Mouse (Mus musculus): ENCODE data around the gene Rnf183.

DNA sequence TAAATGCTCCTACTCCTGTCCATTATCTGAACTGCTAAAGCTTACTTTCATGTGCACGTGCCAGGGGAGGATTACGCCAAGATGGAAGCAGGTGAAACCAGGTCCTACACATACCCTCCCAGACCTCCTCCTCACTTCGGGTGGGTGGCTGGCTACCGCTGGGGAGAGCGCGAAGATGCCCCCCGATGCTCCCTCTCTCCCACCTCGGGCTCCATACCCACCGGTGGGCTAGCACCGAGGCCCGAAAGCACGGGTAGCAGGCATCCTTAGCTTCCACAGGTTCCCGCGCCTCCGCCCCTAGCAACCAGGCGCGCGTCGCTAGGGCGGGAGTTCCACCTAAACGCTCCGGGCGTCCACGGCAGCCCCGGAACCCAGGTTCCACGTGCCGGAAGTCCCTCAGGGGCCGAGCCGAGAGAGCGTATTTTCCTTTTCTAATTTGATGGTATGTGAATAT lies 35.6 kb upstream of the Rnf183 start, which contains the start of gene Wdr31:
- no peak for TF ChIP-seq POLR2A (IDR thresholded peaks at IDR 0.05; ENCODE audit: low read depth, low read length)
- TF ChIP-seq CTCF (IDR thresholded peaks at IDR 0.05; ENCODE audit: borderline replicate concordance, insufficient read depth, low read length), result no peak
